Mouse (Mus musculus) heart, postnatal 0 days (tissue): ENCODE measurements around the gene 1110008L16Rik.

Experiments used
- CTCF ChIP-seq: IDR thresholded peaks from 2 replicates; pipeline ENCODE4 v1.5.1; 2016; ENCODE audit warnings: antibody characterized with exemption, control low read depth, low read depth
- EP300 ChIP-seq: IDR thresholded peaks from 2 replicates; pipeline ENCODE4 v1.6.1; 2016; ENCODE audit warnings: antibody characterized with exemption, low read depth

DNA sequence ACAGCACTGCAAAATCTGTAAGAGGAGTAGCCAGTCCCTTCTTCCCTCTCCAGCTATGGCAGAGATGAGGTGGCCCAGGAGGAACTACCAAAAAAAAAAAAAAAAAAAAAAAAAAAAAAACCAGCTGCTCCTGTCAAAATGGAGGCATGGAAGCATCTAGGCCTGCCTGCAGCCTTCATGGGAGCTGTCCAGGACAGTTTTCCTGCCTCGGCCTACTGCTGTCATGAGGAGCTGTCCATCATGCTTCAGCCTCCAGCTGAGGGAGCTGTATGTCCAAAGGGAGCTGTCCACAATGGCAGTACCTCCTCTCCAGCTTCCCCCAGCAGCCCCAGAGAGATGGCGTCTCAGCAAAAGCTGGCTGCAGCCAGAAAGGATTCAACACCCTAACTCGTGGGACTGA, 27.1 kb upstream of the 1110008L16Rik start:
- no peak for TF ChIP-seq EP300
- no peak for TF ChIP-seq CTCF
